Mouse (Mus musculus): ENCODE results near the gene Ndufa13. TPM values are rescaled to one million over a fixed set of nuclear protein-coding genes. Genes with fewer than 3 reads are reported as not detected.

Gene Ndufa13
- polyA plus RNA-seq, 1 experiment = 277 TPM

DNA sequence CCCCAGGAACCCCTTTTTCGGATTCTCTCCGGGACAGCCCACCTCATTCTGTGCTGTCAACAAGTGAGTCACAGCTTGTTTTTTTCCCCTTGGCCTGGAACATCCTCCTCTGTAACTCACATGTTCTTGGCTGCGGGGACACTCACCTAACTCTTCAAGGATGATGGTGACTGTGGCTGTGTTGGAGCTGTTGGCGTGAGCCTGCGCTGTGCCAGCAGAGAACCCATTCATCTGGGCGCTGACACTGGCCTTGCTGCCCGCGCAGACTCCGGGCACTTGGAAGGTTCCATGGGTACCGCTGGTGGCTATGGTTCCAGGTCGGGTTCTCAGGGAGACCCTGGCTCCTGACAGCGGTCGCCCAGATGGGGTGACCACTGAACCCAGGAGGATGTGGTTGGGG is 18.2 kb downstream of the Ndufa13 start:
- Histone ChIP-seq H3K27me3 (ENCODE audit: control insufficient read depth, insufficient read depth, insufficient read length) (peaks cover 5% of the 10 kb centered on the region), H3K36me3 (ENCODE audit: control insufficient read depth, insufficient read depth) (no peaks in the 10 kb centered on the region), H3ac (ENCODE audit: control insufficient read depth, insufficient read length) (no peak overlapping the region), H3K4me3 (no peak overlapping the region), H3K4me2 (ENCODE audit: low read depth) (no peak overlapping the region), H3K79me2 (ENCODE audit: control insufficient read depth, insufficient read depth) (no peaks in the 10 kb centered on the region)
- TF ChIP-seq SRF (IDR thresholded peaks at IDR 0.05; ENCODE audit: control insufficient read depth, insufficient read length, low read depth) (no peak), TCF3 (IDR thresholded peaks at IDR 0.05; ENCODE audit: insufficient read length, low read depth) (no peak), MAX (IDR thresholded peaks at IDR 0.05; ENCODE audit: low read depth) (no peak), POLR2A (IDR thresholded peaks at IDR 0.05; ENCODE audit: insufficient read length, low read depth) (no peak), TCF12 (IDR thresholded peaks at IDR 0.05; ENCODE audit: insufficient read depth, poor library complexity, severe bottlenecking) (no peak), REST (IDR thresholded peaks at IDR 0.05; ENCODE audit: insufficient read depth, insufficient read length) (no peak), MYOG (IDR thresholded peaks at IDR 0.05; ENCODE audit: control insufficient read depth in 1 of 3, insufficient read depth in 1 of 3, insufficient read length in 2 of 3, low read depth in 2 of 3) (no peak), POLR2AphosphoS2 (IDR thresholded peaks at IDR 0.05; ENCODE audit: insufficient read length, low read depth) (no peak), CEBPB (IDR thresholded peaks at IDR 0.05; ENCODE audit: insufficient read depth, poor library complexity, severe bottlenecking) (no peak), MYOD1 (IDR thresholded peaks at IDR 0.05; ENCODE audit: control insufficient read depth in 1 of 3, insufficient read length in 2 of 3, low read depth in 2 of 3) (no peak), USF1 (IDR thresholded peaks at IDR 0.05; ENCODE audit: low read depth) (no peak), E2F4 (IDR thresholded peaks at IDR 0.05; ENCODE audit: insufficient read depth) (no peak)

DNA sequence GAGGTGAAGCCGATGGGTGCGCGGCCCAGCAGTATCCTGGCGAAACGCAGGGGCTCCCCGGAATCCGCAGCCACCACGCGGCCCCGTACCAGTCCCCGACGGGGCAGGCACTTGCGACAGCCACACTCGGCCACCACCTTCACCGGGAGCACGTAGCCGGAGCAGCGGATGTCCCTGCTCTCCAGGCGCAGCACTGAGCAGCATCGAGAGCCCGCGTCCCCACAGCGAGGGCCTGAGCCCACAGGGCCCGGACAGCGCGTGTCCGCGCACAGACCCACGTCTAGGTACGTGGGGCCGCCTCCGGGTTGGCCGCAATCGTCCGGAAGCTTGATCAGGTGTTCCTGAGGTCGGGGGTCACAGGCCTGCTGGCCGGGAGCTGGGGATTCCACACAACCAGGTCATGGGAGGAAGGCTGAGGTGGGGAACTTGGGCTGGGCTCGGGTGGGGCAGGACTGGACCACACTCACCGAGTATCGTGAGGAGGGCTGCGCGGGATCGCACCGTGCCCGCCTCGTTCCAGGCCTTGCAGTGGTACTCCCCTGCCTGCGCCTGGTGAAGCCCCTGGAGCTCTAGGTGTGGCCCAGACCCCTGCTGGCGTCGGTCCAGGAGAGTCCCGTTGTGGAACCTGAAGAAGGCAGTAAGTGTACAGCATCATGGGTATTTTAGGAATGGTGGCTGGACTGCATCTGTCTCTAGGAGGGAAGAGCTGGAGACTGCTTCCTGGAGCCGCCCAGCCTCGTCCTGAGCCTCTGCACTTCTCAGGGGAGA is 19.3 kb downstream of the Ndufa13 start:
- Histone ChIP-seq H3K27me3 (ENCODE audit: control insufficient read depth, insufficient read depth, insufficient read length) (peaks cover 4% of the 10 kb centered on the region), H3K79me2 (ENCODE audit: control insufficient read depth, insufficient read depth) (no peaks in the 10 kb centered on the region), H3ac (ENCODE audit: control insufficient read depth, insufficient read length) (no peak overlapping the region), H3K4me3 (no peak overlapping the region), H3K36me3 (ENCODE audit: control insufficient read depth, insufficient read depth) (no peaks in the 10 kb centered on the region), H3K4me2 (ENCODE audit: low read depth) (no peak overlapping the region)
- TF ChIP-seq POLR2A (IDR thresholded peaks at IDR 0.05; ENCODE audit: insufficient read length, low read depth) (no peak), CEBPB (IDR thresholded peaks at IDR 0.05; ENCODE audit: insufficient read depth, poor library complexity, severe bottlenecking) (no peak), TCF12 (IDR thresholded peaks at IDR 0.05; ENCODE audit: insufficient read depth, poor library complexity, severe bottlenecking) (no peak), POLR2AphosphoS2 (IDR thresholded peaks at IDR 0.05; ENCODE audit: insufficient read length, low read depth) (no peak), TCF3 (IDR thresholded peaks at IDR 0.05; ENCODE audit: insufficient read length, low read depth) (no peak), REST (IDR thresholded peaks at IDR 0.05; ENCODE audit: insufficient read depth, insufficient read length) (no peak), MYOD1 (IDR thresholded peaks at IDR 0.05; ENCODE audit: control insufficient read depth in 1 of 3, insufficient read length in 2 of 3, low read depth in 2 of 3) (no peak), SRF (IDR thresholded peaks at IDR 0.05; ENCODE audit: control insufficient read depth, insufficient read length, low read depth) (no peak), E2F4 (IDR thresholded peaks at IDR 0.05; ENCODE audit: insufficient read depth) (no peak)

DNA sequence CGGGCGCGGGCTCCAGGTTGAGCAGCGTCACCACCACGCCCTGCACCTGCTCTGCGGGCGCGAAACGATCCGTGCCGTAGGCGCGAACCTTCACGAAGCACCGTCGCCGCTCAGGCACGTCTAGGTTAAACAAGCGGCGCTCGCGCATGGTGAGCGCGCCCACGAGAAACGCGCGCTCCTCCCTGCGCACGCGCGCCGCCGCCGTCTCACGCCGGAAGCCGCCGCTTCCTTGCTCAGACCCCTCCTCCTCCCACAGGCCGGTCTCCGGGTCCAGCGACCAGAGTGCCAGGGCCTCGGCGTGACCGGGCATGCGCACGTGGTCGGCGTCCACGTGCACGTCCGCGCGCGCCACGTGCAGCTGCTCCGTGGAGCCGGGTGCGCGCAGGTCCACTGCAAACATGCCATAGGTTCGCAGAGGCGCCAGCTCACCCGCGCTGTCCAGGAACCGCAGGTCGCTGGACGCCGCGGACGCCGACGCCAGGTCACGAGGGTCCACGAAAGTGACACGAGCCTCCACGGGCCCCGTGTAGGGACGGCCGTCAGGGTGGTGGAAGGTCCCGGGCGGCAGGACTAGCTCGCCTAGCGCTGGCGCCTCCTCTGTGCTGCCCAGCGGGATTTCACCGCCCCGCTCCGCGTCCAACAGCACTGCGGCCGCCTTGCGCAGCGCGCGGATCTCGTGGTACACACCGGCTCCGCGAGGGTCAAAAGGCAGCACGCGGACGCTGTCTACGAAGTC is 20.2 kb downstream of the Ndufa13 start:
- H3ac ChIP-seq (ENCODE audit: control insufficient read depth, insufficient read length) = no peak overlapping the region
- TF ChIP-seq MAX (IDR thresholded peaks at IDR 0.05; ENCODE audit: low read depth) (no peak), MYOG (IDR thresholded peaks at IDR 0.05; ENCODE audit: control insufficient read depth in 1 of 3, insufficient read depth in 1 of 3, insufficient read length in 2 of 3, low read depth in 2 of 3) (peak in 1 of 3 experiments; percentile 3)
- H3K27me3 ChIP-seq (ENCODE audit: control insufficient read depth, insufficient read depth, insufficient read length) = no peaks in the 10 kb centered on the region
- H3K4me2 ChIP-seq (ENCODE audit: low read depth) = no peak overlapping the region
- H3K79me2 ChIP-seq (ENCODE audit: control insufficient read depth, insufficient read depth) = no peaks in the 10 kb centered on the region
- no peak overlapping the region for H3K4me3 ChIP-seq
- H3K36me3 ChIP-seq (ENCODE audit: control insufficient read depth, insufficient read depth) = no peaks in the 10 kb centered on the region

DNA sequence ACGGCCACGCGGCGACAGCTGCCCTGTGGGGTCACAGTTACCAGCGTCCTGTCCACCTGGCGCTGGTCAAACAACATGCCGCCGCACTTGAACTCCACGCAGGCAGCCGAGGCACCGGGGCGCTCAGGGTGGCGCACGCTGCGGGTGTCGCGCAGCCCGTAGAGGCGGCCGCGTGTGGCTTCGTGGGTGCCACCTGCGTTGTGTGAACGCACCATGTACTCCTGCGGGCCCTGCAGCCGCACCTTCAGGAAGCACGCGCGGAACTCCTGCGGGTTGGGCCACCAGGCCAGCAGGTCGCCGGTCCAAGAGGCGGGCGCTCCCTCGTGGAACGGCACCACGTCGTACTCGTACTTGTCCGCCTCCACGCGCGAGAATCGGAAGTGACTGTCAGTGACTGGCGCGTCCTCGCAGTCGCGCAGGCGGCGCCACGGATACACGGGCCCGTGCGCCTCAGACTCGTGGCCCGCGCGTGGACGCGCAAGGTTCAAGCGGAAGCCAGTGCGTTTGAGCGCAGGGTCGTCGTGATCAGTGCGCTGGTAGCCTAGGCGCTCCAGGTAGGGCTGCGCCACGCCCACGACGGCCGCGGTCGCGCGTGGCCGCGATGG is 21.0 kb downstream of the Ndufa13 start:
- no peaks in the 10 kb centered on the region for H3K79me2 ChIP-seq (ENCODE audit: control insufficient read depth, insufficient read depth)
- H3K36me3 ChIP-seq (ENCODE audit: control insufficient read depth, insufficient read depth) = no peaks in the 10 kb centered on the region
- TF ChIP-seq CEBPB (IDR thresholded peaks at IDR 0.05; ENCODE audit: insufficient read depth, poor library complexity, severe bottlenecking) (no peak), USF1 (IDR thresholded peaks at IDR 0.05; ENCODE audit: low read depth) (no peak), MAX (IDR thresholded peaks at IDR 0.05; ENCODE audit: low read depth) (no peak), MYOD1 (IDR thresholded peaks at IDR 0.05; ENCODE audit: control insufficient read depth in 1 of 3, insufficient read length in 2 of 3, low read depth in 2 of 3) (no peak), MYOG (IDR thresholded peaks at IDR 0.05; ENCODE audit: control insufficient read depth in 1 of 3, insufficient read depth in 1 of 3, insufficient read length in 2 of 3, low read depth in 2 of 3) (no peak), TCF3 (IDR thresholded peaks at IDR 0.05; ENCODE audit: insufficient read length, low read depth) (no peak), POLR2A (IDR thresholded peaks at IDR 0.05; ENCODE audit: insufficient read length, low read depth) (no peak), SRF (IDR thresholded peaks at IDR 0.05; ENCODE audit: control insufficient read depth, insufficient read length, low read depth) (no peak), E2F4 (IDR thresholded peaks at IDR 0.05; ENCODE audit: insufficient read depth) (no peak)
- no peak overlapping the region for H3ac ChIP-seq (ENCODE audit: control insufficient read depth, insufficient read length)
- H3K4me2 ChIP-seq (ENCODE audit: low read depth) = no peak overlapping the region
- no peaks in the 10 kb centered on the region for H3K27me3 ChIP-seq (ENCODE audit: control insufficient read depth, insufficient read depth, insufficient read length)
- H3K4me3 ChIP-seq = no peak overlapping the region

Measured in myocyte (in vitro differentiated cells).